Mouse (Mus musculus) megakaryocyte, embryonic 14.5 days (primary cell): Measurements from ENCODE around the gene Ube2o. TPM values are rescaled to one million over a fixed set of nuclear protein-coding genes. Genes with fewer than 3 reads are reported as not detected.
A peak's percentile ranks its signal among the peaks of the same experiment; 100 is the strongest.

Experiments used
- H3K27me3 ChIP-seq: replicated peaks from 2 replicates; pipeline ENCODE3; 2012; ENCODE audit warnings: inconsistent platforms
- H3K36me3 ChIP-seq: replicated peaks from 2 replicates; pipeline ENCODE3; 2012; ENCODE audit warnings: low read length, inconsistent platforms, mixed read lengths
- H3K4me1 ChIP-seq: 2 replicates; pipeline ENCODE4 v1.6.1; 2012; ENCODE audit warnings: inconsistent platforms
- H3K4me3 ChIP-seq: replicated peaks from 2 replicates; pipeline ENCODE3; 2012; ENCODE audit warnings: moderate library complexity, mild to moderate bottlenecking, inconsistent platforms
- H3K9me3 ChIP-seq: 2 replicates; pipeline ENCODE4 v1.6.1; 2012; ENCODE audit warnings: inconsistent platforms
- FLI1 ChIP-seq: IDR thresholded peaks from 2 replicates; pipeline ENCODE4 v1.6.1; 2012; ENCODE audit warnings: low read length, inconsistent platforms, mixed read lengths
- GATA1 ChIP-seq: IDR thresholded peaks from 3 replicates; pipeline ENCODE4 v1.6.1; 2012; ENCODE audit warnings: mixed read lengths, low read length, inconsistent platforms, borderline replicate concordance
- polyA plus RNA-seq: library from polyadenylated mRNA; stranded (reverse); fragments of >175 nt; gene quantifications from 2 replicates; pipeline ENCODE4 v1.2.3, GENCODE M21; 2012; ENCODE audit warnings: low replicate concordance; ENCODE audit not compliant: insufficient read depth

Gene Ube2o
- polyA plus RNA-seq, 1 experiment: 115 TPM

GRCm38 (mm10) chr11:116532262-116532809 lies 48.9 kb downstream of the Ube2o start:
- Histone ChIP-seq H3K4me1 (peaks cover 66% of the 10 kb centered on the region), H3K27me3 (peaks cover 87% of the 10 kb centered on the region), H3K9me3 (no peaks in the 10 kb centered on the region), H3K36me3 (peaks cover 18% of the 10 kb centered on the region), H3K4me3 (peak overlapping the region; percentile 87)
- TF ChIP-seq GATA1 (no peak), FLI1 (no peak)

DNA sequence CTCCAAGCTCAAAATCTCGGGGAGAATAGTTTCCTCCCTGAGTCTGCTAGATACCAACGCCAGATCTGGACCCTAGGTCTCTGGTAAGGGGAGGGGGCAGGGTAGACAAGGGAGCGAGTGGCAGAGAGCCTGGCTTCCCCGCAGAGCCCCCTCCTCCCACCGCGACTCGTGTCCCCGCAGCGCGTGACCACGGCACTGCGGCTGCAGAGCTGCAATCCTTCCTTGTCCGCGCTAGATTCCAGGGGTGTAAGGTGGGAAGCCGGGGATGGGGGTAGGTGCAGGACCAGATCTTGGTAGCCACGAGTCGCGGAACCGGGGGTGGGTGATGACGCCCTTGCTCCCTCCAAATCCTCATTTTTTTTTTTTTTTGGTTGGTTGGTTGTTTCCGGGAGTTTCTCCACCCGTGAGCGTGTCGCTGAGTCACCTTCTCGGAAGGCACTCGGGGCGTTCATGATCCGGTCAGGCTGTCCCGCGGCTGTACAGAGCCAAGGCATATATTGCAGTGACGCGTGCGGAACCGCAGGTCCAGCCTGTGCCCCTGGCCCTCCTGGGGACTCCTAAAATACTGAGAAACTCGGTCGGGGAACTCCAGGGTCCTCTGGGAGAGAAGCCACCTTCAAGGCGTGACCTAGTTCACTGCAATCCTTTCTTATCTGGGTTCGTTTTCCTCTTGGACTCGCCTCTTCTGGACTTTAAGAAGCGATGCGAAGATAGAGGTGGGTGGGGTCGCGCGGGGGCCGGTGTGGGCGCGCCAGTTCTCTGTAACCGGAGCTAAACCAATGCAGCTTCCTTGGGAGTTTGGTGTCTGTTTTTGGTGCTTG lies 49.7 kb downstream of the Ube2o start:
- TF ChIP-seq FLI1: no peak
- no peak for TF ChIP-seq GATA1
- Histone ChIP-seq H3K27me3 (peaks cover 91% of the 10 kb centered on the region), H3K4me3 (peak overlapping the region; percentile 54), H3K9me3 (no peaks in the 10 kb centered on the region), H3K36me3 (peaks cover 11% of the 10 kb centered on the region), H3K4me1 (peaks cover 59% of the 10 kb centered on the region)

DNA sequence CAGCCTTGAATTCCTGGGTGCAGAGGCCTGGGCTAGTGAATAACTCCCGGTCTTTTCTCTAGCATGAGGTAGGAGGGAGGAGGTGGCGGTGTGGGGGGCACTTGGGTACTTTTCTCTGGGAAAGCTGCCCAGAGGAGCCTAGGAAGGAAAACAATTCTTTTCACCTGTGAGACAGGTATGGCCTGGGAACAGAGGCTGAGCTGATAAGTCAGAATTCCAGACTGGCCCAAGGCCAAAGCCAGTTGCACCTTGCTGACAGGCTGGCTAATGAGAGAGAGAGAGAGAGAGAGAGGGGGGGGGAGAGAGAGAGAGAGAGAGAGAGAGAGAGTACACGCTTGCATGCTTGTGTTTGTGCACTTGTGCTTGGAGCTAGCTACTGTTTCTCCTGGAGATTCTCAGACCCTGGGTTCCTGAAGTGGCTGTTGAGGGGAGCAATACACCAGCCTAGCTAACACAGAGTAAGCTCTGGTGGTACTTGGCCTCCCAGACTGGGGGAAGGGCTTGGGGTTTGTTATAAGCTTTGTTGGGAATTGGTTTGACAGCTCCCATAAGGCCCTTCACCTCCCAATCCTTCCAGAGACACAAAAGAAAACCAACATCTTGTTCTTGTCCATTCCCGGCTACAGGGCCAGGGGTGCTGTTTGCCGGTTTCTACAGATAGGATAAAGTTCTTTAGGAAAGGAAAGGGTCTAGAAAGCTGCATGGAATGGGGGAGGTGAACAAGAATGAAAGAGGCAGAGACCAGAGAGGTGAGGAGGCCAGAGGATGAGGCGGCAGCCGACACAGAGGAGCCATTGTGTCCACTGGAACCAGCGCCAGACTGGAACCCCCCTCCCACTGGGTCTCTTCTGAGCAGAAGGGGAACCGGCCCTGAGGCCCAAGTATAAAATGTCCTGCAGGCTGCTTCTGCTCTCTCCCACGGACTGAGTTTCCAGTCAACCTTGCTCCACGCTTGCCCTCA lies 50.8 kb downstream of the Ube2o start, which contains the start of gene Sphk1:
Gene Sphk1 (plus strand): TSS at position 739 of the 961 bp plus-strand sequence.
- H3K4me3 ChIP-seq: peak within 1 kb of the TSS; percentile 54
- H3K27me3 ChIP-seq: peaks cover 92% of the 10 kb centered on the region
- no peak for TF ChIP-seq FLI1
- TF ChIP-seq GATA1: no peak
- H3K4me1 ChIP-seq: peaks cover 48% of the 10 kb centered on the region
- peaks cover 1% of the 10 kb centered on the region for H3K36me3 ChIP-seq
- H3K9me3 ChIP-seq: no peaks in the 10 kb centered on the region

GRCm38 (mm10) chr11:116528636-116529320 lies 52.5 kb downstream of the Ube2o start:
- Histone ChIP-seq H3K4me3 (no peak overlapping the region), H3K27me3 (peaks cover 90% of the 10 kb centered on the region), H3K9me3 (no peaks in the 10 kb centered on the region), H3K4me1 (peaks cover 32% of the 10 kb centered on the region), H3K36me3 (no peaks in the 10 kb centered on the region)
- TF ChIP-seq GATA1: no peak

- H3K4me1 ChIP-seq: peaks cover 16% of the 10 kb centered on the region
- peaks cover 80% of the 10 kb centered on the region for H3K27me3 ChIP-seq
- H3K36me3 ChIP-seq: no peaks in the 10 kb centered on the region
- H3K9me3 ChIP-seq: no peaks in the 10 kb centered on the region
- H3K4me3 ChIP-seq: no peak overlapping the region
- TF ChIP-seq GATA1 (no peak), FLI1 (no peak)
Measured at GRCm38 (mm10) chr11:116523699-116524189, 57.5 kb downstream of the Ube2o start.

GRCm38 (mm10) chr11:116522886-116523698 lies 58.2 kb downstream of the Ube2o start:
- Histone ChIP-seq H3K4me1 (peaks cover 16% of the 10 kb centered on the region), H3K27me3 (peaks cover 79% of the 10 kb centered on the region), H3K4me3 (peak overlapping the region; percentile 29), H3K36me3 (no peaks in the 10 kb centered on the region), H3K9me3 (no peaks in the 10 kb centered on the region)
- no peak for TF ChIP-seq GATA1
- TF ChIP-seq FLI1: no peak

- H3K27me3 ChIP-seq: peaks cover 74% of the 10 kb centered on the region
- TF ChIP-seq GATA1: no peak
- TF ChIP-seq FLI1: no peak
- H3K4me1 ChIP-seq: peaks cover 16% of the 10 kb centered on the region
- H3K36me3 ChIP-seq: no peaks in the 10 kb centered on the region
- no peaks in the 10 kb centered on the region for H3K9me3 ChIP-seq
- H3K4me3 ChIP-seq: no peak overlapping the region
Measured at GRCm38 (mm10) chr11:116522046-116522445, 59.2 kb downstream of the Ube2o start.

GRCm38 (mm10) chr11:116521143-116521542 lies 60.1 kb downstream of the Ube2o start:
- H3K9me3 ChIP-seq: no peaks in the 10 kb centered on the region
- H3K27me3 ChIP-seq: peaks cover 71% of the 10 kb centered on the region
- no peak overlapping the region for H3K4me3 ChIP-seq
- peaks cover 16% of the 10 kb centered on the region for H3K4me1 ChIP-seq
- no peaks in the 10 kb centered on the region for H3K36me3 ChIP-seq
- TF ChIP-seq FLI1: no peak
- TF ChIP-seq GATA1: no peak
